Mouse (Mus musculus): ENCODE measurements around the gene Clec5a. TPM values are rescaled to one million over a fixed set of nuclear protein-coding genes. Genes with fewer than 3 reads are reported as not detected.

Gene Clec5a
- polyA plus RNA-seq, 1 experiment = 1.8 TPM

DNA sequence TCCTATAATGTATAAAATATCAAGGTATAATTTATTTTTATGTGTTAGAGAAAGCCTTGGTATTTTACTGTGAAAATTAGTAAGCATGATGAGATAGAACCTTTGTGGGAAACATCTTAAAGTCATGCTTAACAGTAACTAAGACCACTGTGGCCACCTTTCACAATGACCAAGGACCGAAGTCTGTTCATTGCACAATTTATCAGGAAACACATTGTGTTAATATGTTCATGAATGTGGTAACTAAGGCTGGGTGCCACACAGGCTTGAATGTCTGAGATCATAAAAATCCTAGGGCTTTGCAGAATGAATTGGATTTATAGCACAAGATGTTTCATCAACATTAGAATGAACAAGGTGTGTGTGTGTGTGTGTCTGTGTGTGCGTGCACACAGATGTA is 2.7 kb upstream of the Clec5a start:
- TF ChIP-seq POLR2A (IDR thresholded peaks at IDR 0.05; ENCODE audit: low read depth, low read length) (no peak), CTCF (IDR thresholded peaks at IDR 0.05; ENCODE audit: borderline replicate concordance, insufficient read depth, low read length) (no peak)
- H3K27ac ChIP-seq (ENCODE audit: insufficient read depth, low read length) = no peak overlapping the region
- no peaks in the 10 kb centered on the region for H3K4me1 ChIP-seq (ENCODE audit: control insufficient read depth, insufficient read depth, low read length)
- H3K4me3 ChIP-seq (ENCODE audit: insufficient read depth, low read length) = no peak overlapping the region

DNA sequence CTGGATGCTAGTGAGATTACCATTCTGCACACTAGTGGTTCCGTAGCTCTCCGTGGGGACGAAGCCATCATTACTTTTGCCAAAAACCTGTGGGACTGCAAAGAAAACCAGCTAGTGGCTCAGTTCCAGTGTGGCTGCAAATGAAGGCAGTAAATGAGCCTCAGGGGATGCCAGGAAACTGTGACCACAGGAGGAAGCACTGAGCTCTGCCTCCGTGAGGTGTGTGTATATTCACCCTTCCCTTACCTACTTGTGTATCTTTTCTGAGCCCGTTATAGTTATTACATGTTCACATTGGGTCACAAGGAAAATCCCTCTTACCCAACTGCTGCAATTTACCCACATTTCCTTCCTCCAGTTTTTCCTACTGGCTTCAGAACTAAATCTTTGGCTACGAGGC is 1.3 kb downstream of the Clec5a start:
- no peaks in the 10 kb centered on the region for H3K4me1 ChIP-seq (ENCODE audit: control insufficient read depth, insufficient read depth, low read length)
- TF ChIP-seq CTCF (IDR thresholded peaks at IDR 0.05; ENCODE audit: borderline replicate concordance, insufficient read depth, low read length) (no peak), POLR2A (IDR thresholded peaks at IDR 0.05; ENCODE audit: low read depth, low read length) (no peak)
- no peak overlapping the region for H3K4me3 ChIP-seq (ENCODE audit: insufficient read depth, low read length)
- H3K27ac ChIP-seq (ENCODE audit: insufficient read depth, low read length) = no peak overlapping the region

DNA sequence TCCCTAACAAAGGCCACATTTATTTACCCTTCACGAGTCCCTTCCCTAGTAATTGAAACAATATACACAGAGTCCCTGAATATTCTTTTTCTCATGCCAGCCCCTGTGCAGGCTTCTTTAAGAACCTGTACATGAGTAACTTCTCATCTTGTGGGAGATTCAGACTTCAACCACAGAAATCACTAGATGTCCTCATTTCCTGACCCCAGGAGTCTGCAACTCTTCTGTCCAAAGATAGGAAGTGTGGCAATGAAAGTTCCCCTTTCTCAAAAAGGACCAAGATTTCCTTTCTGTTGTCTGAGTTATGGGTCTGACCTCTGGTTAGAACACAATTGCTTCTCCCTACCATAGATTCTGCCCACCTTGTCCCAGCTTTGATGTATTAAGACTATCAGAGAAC is 9.3 kb downstream of the Clec5a start:
- H3K27ac ChIP-seq (ENCODE audit: insufficient read depth, low read length) = no peak overlapping the region
- H3K4me1 ChIP-seq (ENCODE audit: control insufficient read depth, insufficient read depth, low read length) = no peaks in the 10 kb centered on the region
- no peak overlapping the region for H3K4me3 ChIP-seq (ENCODE audit: insufficient read depth, low read length)
- TF ChIP-seq POLR2A (IDR thresholded peaks at IDR 0.05; ENCODE audit: low read depth, low read length) (no peak), CTCF (IDR thresholded peaks at IDR 0.05; ENCODE audit: borderline replicate concordance, insufficient read depth, low read length) (no peak)

DNA sequence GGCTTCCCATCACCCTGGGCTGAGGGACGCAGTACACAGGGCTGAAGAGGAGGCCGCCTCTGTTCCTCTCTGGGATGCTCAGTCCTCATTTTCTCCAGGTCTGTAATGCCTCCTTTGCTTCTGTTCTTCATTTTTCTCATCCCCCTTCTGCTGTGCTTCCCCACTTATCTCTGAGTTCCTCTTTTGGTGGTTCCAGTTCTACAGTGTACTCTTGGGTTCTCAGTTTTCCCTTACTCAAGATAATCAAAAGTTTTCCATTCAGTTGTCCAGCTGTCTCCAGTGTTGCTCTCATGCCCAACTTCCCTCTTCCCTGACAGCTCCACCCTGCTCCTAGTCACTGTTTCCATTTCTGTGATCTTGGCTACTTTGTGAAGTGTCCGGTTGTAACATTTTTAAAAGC is 12.0 kb downstream of the Clec5a start:
- H3K27ac ChIP-seq (ENCODE audit: insufficient read depth, low read length) = no peak overlapping the region
- H3K4me3 ChIP-seq (ENCODE audit: insufficient read depth, low read length) = no peak overlapping the region
- no peak for TF ChIP-seq CTCF (IDR thresholded peaks at IDR 0.05; ENCODE audit: borderline replicate concordance, insufficient read depth, low read length)
- TF ChIP-seq POLR2A (IDR thresholded peaks at IDR 0.05; ENCODE audit: low read depth, low read length) = no peak
- H3K4me1 ChIP-seq (ENCODE audit: control insufficient read depth, insufficient read depth, low read length) = no peaks in the 10 kb centered on the region

DNA sequence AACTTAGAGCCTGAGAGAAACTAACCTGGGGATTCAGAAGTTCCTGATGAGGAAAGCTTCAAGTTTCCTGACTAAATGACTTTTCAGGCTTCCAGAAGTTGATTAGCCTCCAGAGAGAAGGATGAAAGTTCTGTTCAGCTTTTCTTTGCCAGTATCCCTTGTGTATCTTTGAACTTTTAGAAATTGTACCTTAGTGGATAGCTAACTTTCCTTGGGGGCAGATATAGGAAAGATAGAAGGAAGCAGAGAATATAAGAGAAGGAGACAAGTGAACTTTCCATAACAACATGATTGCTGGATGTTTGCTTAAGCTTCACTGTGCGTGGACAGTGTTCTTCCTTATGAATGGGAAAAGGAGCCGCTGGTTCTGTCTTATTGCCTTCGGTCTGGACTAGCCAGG is 16.4 kb downstream of the Clec5a start, which contains the start of gene Olfr460:
Gene Olfr460 (plus strand): TSS at position 301 of the 400 bp plus-strand sequence.
- Histone ChIP-seq H3K27ac (ENCODE audit: insufficient read depth, low read length) (no peak within 1 kb of the TSS), H3K4me1 (ENCODE audit: control insufficient read depth, insufficient read depth, low read length) (no peaks in the 10 kb centered on the region), H3K4me3 (ENCODE audit: insufficient read depth, low read length) (no peak within 1 kb of the TSS)
- no peak for TF ChIP-seq POLR2A (IDR thresholded peaks at IDR 0.05; ENCODE audit: low read depth, low read length)
- no peak for TF ChIP-seq CTCF (IDR thresholded peaks at IDR 0.05; ENCODE audit: borderline replicate concordance, insufficient read depth, low read length)

DNA sequence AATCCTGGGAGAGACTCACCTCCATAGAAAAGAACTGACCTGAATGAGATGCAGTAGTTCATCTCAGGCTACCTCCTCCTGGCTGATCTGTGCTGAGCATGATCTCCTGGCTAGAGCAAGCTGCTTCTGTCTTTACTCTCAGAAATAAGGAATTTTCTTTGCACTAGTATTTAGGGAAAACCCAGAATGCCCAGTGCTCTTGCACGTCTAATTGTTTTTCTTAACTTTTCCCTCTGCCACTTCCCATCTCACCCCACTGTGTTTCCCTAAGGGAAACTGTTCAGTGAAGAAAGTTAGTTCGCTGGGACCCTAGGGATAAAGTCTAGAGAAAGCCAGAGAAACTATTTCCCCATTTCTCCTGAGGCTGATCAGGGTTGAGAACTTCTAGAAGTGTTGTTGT is 30.7 kb downstream of the Clec5a start, which contains the start of gene Olfr461:
Gene Olfr461 (minus strand): TSS at position 101 of the 400 bp plus-strand sequence.
- no peak for TF ChIP-seq POLR2A (IDR thresholded peaks at IDR 0.05; ENCODE audit: low read depth, low read length)
- TF ChIP-seq CTCF (IDR thresholded peaks at IDR 0.05; ENCODE audit: borderline replicate concordance, insufficient read depth, low read length) = no peak
- Histone ChIP-seq H3K4me1 (ENCODE audit: control insufficient read depth, insufficient read depth, low read length) (no peaks in the 10 kb centered on the region), H3K4me3 (ENCODE audit: insufficient read depth, low read length) (no peak within 1 kb of the TSS), H3K27ac (ENCODE audit: insufficient read depth, low read length) (no peak within 1 kb of the TSS)

DNA sequence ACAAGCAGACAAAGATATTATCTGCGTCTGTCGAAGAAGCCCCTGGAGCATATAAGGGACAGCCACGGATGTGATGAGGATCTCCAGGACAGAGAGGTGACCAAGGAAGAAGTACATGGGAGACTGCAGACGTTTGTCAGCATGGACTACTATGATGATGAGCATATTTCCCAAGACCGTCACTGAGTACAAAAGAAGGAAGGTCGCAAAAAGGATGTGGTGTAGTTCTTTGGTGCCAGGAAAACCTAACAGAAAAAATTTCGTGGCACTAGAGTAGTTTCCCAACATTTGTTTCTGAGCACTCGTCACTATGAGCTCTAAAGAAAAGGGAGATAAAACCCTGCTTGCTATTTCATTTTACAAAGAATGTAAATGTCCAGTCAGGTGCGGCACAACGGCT is 40.9 kb downstream of the Clec5a start:
- Histone ChIP-seq H3K4me3 (ENCODE audit: insufficient read depth, low read length) (no peak overlapping the region), H3K4me1 (ENCODE audit: control insufficient read depth, insufficient read depth, low read length) (no peaks in the 10 kb centered on the region), H3K27ac (ENCODE audit: insufficient read depth, low read length) (no peak overlapping the region)
- TF ChIP-seq CTCF (IDR thresholded peaks at IDR 0.05; ENCODE audit: borderline replicate concordance, insufficient read depth, low read length) (no peak), POLR2A (IDR thresholded peaks at IDR 0.05; ENCODE audit: low read depth, low read length) (no peak)

Other genes with a start within 250 kb of the Clec5a start
- 2.0 and 2.4 TPM in 2 replicates for gene E330009J07Rik, start 149.7 kb downstream of the Clec5a start, polyA plus RNA-seq (2011; ENCODE audit: insufficient read length, low read depth, missing spikeins)
- not detected in 2 replicates for gene Wee2, start 146.7 kb downstream of the Clec5a start, polyA plus RNA-seq (2011; ENCODE audit: insufficient read length, low read depth, missing spikeins)
- gene Ssbp1, start 114.5 kb downstream of the Clec5a start, polyA plus RNA-seq (2011; ENCODE audit: insufficient read length, low read depth, missing spikeins) = 56.0 and 63.8 TPM in 2 replicates
- not detected in 2 replicates for gene Tas2r137, start 94.6 kb downstream of the Clec5a start, polyA plus RNA-seq (2011; ENCODE audit: insufficient read length, low read depth, missing spikeins)
- not detected in 2 replicates for gene Tas2r108, start 92.3 kb downstream of the Clec5a start, polyA plus RNA-seq (2011; ENCODE audit: insufficient read length, low read depth, missing spikeins)
- not detected in 2 replicates for gene Prss37, start 66.3 kb downstream of the Clec5a start, polyA plus RNA-seq (2011; ENCODE audit: insufficient read length, low read depth, missing spikeins)
- not detected in 2 replicates for gene Olfr461, start 30.8 kb downstream of the Clec5a start, polyA plus RNA-seq (2011; ENCODE audit: insufficient read length, low read depth, missing spikeins)
- gene Olfr460, start 16.3 kb downstream of the Clec5a start, polyA plus RNA-seq (2011; ENCODE audit: insufficient read length, low read depth, missing spikeins) = not detected in 2 replicates
- not detected in 2 replicates for gene Tas2r138, start 27.5 kb upstream of the Clec5a start, polyA plus RNA-seq (2011; ENCODE audit: insufficient read length, low read depth, missing spikeins)
- 0.72 TPM in 1 of 2 replicates, not detected in the other for gene Mgam, start 43.0 kb upstream of the Clec5a start, polyA plus RNA-seq (2011; ENCODE audit: insufficient read length, low read depth, missing spikeins)

Data from embryonic fibroblast, embryonic 13.5 days (primary cell).